Comparison of ENCODE assay signal across 8 mouse cellular contexts in genomic region chr2:52741681-52742255, GRCm38 (mm10). TPM values are rescaled to one million over a fixed set of nuclear protein-coding genes. Genes with fewer than 3 reads are reported as not detected.
DNase-seq lines count a peak whose midpoint lies in the region; ATAC-seq and TF ChIP-seq lines count a peak whose summit lies in the region.

No protein-coding gene starts in this region.

- H3K4me2 ChIP-seq in limb, embryonic 11.5 days (ENCODE audit: low read depth, severe bottlenecking), result peak overlapping the region; percentile 54
- H3K4me2 ChIP-seq in midbrain, embryonic 14.5 days (ENCODE audit: low read length), result peak overlapping the region; percentile 64

- DNase-seq in kidney, adult 2 months, result no peak
- no peak for DNase-seq in kidney, adult 8-10 months
- DNase-seq in gastrocnemius, postnatal 14 days, result peak; percentile 86
- no peak for DNase-seq in limb, embryonic 11.5 days (ENCODE audit: low spot score)
- DNase-seq in midbrain, embryonic 14.5 days, result peak; percentile 85
- no peak for DNase-seq in thymus, postnatal 0 days (ENCODE audit: low spot score)

- H3K4me3 ChIP-seq in kidney, adult 2 months (ENCODE audit: insufficient read depth, low read depth, low read length), result peak overlapping the region; percentile 71
- peak overlapping the region; percentile 98 for H3K4me3 ChIP-seq in ES-Bruce4 (ENCODE audit: low read depth, low read length)
- peak overlapping the region; percentile 88 for H3K4me3 ChIP-seq in limb, embryonic 11.5 days (ENCODE audit: low read depth, low read length)
- H3K4me3 ChIP-seq in midbrain, embryonic 14.5 days (replicated peaks; ENCODE audit: low read depth, low read length), result peak overlapping the region; percentile 82

- intact Hi-C loops in gastrocnemius, postnatal 14 days (cut with DNase I; ENCODE audit: low total_unique reads), result no loop called here

- H3K36me3 ChIP-seq in kidney, adult 2 months (ENCODE audit: control insufficient read depth, insufficient read depth, low read length), result no peaks in the 10 kb centered on the region
- no peaks in the 10 kb centered on the region for H3K36me3 ChIP-seq in ES-Bruce4 (ENCODE audit: control insufficient read depth, insufficient read depth, low read length, poor library complexity, severe bottlenecking)
- H3K36me3 ChIP-seq in limb, embryonic 11.5 days (ENCODE audit: control insufficient read depth, insufficient read depth, low read length), result no peaks in the 10 kb centered on the region
- no peaks in the 10 kb centered on the region for H3K36me3 ChIP-seq in midbrain, embryonic 14.5 days (ENCODE audit: control insufficient read depth, insufficient read depth, low read length)

- no peak for TF ChIP-seq EP300 in ES-Bruce4 (IDR thresholded peaks at IDR 0.05; ENCODE audit: insufficient read depth, low read depth, low read length)

- under 1% methylated on average over 54 of the region's 54 CpGs for WGBS in kidney, adult 2 months
- WGBS in limb, embryonic 11.5 days, result under 1% methylated on average over 54 of the region's 54 CpGs
- WGBS in midbrain, embryonic 14.5 days, result under 1% methylated on average over 54 of the region's 54 CpGs

- ATAC-seq in common myeloid progenitor, adult 5-6 weeks (replicated peaks; ENCODE audit: low read depth, poor library complexity, severe bottlenecking), result peak; percentile 60
- peak; percentile 90 for ATAC-seq in limb, embryonic 11.5 days (ENCODE audit: insufficient number of reproducible peaks, low FRiP score, low TSS enrichment, low read depth)
- peak; percentile 92 for ATAC-seq in midbrain, embryonic 14.5 days (ENCODE audit: low FRiP score, low TSS enrichment)

- H3K4me1 ChIP-seq in kidney, adult 2 months (ENCODE audit: control insufficient read depth, insufficient read depth, low read length), result no peaks in the 10 kb centered on the region
- H3K4me1 ChIP-seq in ES-Bruce4 (ENCODE audit: control insufficient read depth, insufficient read depth, low read length), result peaks cover 2% of the 10 kb centered on the region
- H3K4me1 ChIP-seq in limb, embryonic 11.5 days (ENCODE audit: control insufficient read depth, insufficient read depth, low read length), result 0 out of 2 replicates have a peak, but pooled peaks cover 3% of the 10 kb centered on the region
- H3K4me1 ChIP-seq in midbrain, embryonic 14.5 days (ENCODE audit: control insufficient read depth, insufficient read depth, low read length), result peaks cover 10% of the 10 kb centered on the region; the same call in 1 of the 2 replicates

- H3K9ac ChIP-seq in ES-Bruce4 (ENCODE audit: low read depth, poor library complexity, severe bottlenecking), result peak overlapping the region; percentile 89
- peak overlapping the region; percentile 93 for H3K9ac ChIP-seq in limb, embryonic 11.5 days (ENCODE audit: low read length)
- H3K9ac ChIP-seq in midbrain, embryonic 14.5 days (replicated peaks; ENCODE audit: low read length), result peak overlapping the region; percentile 83

- peak overlapping the region; percentile 98 for H3K27ac ChIP-seq in kidney, adult 2 months (ENCODE audit: insufficient read depth, low read depth, low read length)
- no peak overlapping the region for H3K27ac ChIP-seq in ES-Bruce4 (ENCODE audit: insufficient read depth, low read length)
- H3K27ac ChIP-seq in limb, embryonic 11.5 days (replicated peaks; ENCODE audit: low read depth, low read length), result peak overlapping the region; percentile 84
- H3K27ac ChIP-seq in midbrain, embryonic 14.5 days (replicated peaks; ENCODE audit: low read depth, low read length), result peak overlapping the region; percentile 97

- TF ChIP-seq CTCF in kidney, adult 2 months (conservative IDR thresholded peaks at IDR 0.05; ENCODE audit: insufficient read depth, insufficient read length, low read depth, low read length), result 0 out of 2 replicates have a peak, but pooled peaks have one; percentile 1
- no peak for TF ChIP-seq CTCF in ES-Bruce4 (IDR thresholded peaks at IDR 0.05; ENCODE audit: low read depth, low read length)

- peak; percentile 33 for TF ChIP-seq POLR2A in kidney, adult 2 months (IDR thresholded peaks at IDR 0.05; ENCODE audit: low read depth, low read length)
- no peak for TF ChIP-seq POLR2A in ES-Bruce4 (IDR thresholded peaks at IDR 0.05; ENCODE audit: insufficient read depth, low read length)

- H3K27me3 ChIP-seq in kidney, adult 2 months (replicated peaks; ENCODE audit: control insufficient read depth, insufficient read depth, low read length), result no peaks in the 10 kb centered on the region
- H3K27me3 ChIP-seq in ES-Bruce4 (ENCODE audit: control insufficient read depth, insufficient read depth, low read length, poor library complexity, severe bottlenecking), result no peaks in the 10 kb centered on the region
- no peaks in the 10 kb centered on the region for H3K27me3 ChIP-seq in limb, embryonic 11.5 days (ENCODE audit: control insufficient read depth, insufficient read depth, low read length)
- H3K27me3 ChIP-seq in midbrain, embryonic 14.5 days (ENCODE audit: control insufficient read depth, insufficient read depth, low read length), result no peaks in the 10 kb centered on the region

- H3K9me3 ChIP-seq in ES-Bruce4 (replicated peaks; ENCODE audit: control insufficient read depth, insufficient read depth, low read length, poor library complexity, severe bottlenecking), result no peaks in the 10 kb centered on the region
- no peaks in the 10 kb centered on the region for H3K9me3 ChIP-seq in limb, embryonic 11.5 days (ENCODE audit: control insufficient read depth, low read length)
- no peaks in the 10 kb centered on the region for H3K9me3 ChIP-seq in midbrain, embryonic 14.5 days (ENCODE audit: control insufficient read depth, low read length)

RNA-seq across cellular contexts. Expression of gene Stam2, which starts 0.3 kb away (rescaled TPM):
- 7.8 and 8.6 TPM in 2 replicates for polyA plus RNA-seq in kidney, adult 2 months (2012; rRNA removed)
- 32.0 and 37.9 TPM in 2 replicates for polyA plus RNA-seq in ES-Bruce4 (2011; ENCODE audit: insufficient read depth, insufficient read length, low read depth, missing spikeins)
- total RNA-seq in common myeloid progenitor, adult 5-6 weeks (2017), result 15.4 and 17.4 TPM in 2 replicates
- 10 to 100 TPM; 11.8 to 12.2 TPM for total RNA-seq in gastrocnemius, postnatal 14 days (2021)
- polyA plus RNA-seq in limb, embryonic 11.5 days (2014; fragmentation: Nextera tagmentation; extraction: Ambion mirVana), result 28.7 and 31.9 TPM in 2 replicates
- 38.6 and 50.0 TPM in 2 replicates for polyA plus RNA-seq in midbrain, embryonic 14.5 days (2014; fragmentation: Nextera tagmentation; extraction: Ambion mirVana)
- polyA plus RNA-seq in thymus, postnatal 0 days (2015; fragmentation: Nextera tagmentation; extraction: Ambion mirVana), result 25.9 and 26.6 TPM in 2 replicates

Comparison
In these comparisons a context has a peak if more than half of its experiments do, and no peak if none do; other contexts are left out.
1. DNase-seq: peak in gastrocnemius, postnatal 14 days (single experiment) and midbrain, embryonic 14.5 days (single experiment); none in kidney, adult 2 months (single experiment), kidney, adult 8-10 months (0 of 2), limb, embryonic 11.5 days (single experiment) and thymus, postnatal 0 days (single experiment).
2. Peak in every context shown above with its lines, with median percentiles within 50 percentile points of each other: H3K4me3 ChIP-seq, H3K9ac ChIP-seq and ATAC-seq.